In genomic region chr15:101374879-101375278, GRCm38 (mm10) we compare ENCODE assay signal across 8 mouse cellular contexts. TPM values are rescaled to one million over a fixed set of nuclear protein-coding genes. Genes with fewer than 3 reads are reported as not detected.
DNase-seq lines count a peak whose midpoint lies in the region; ATAC-seq lines count a peak whose summit lies in the region.

No protein-coding gene starts in this region.

- 0 out of 2 replicates have a peak overlapping the region, but pooled peaks have one; percentile 10 for H3K27ac ChIP-seq in heart, embryonic 15.5 days
- H3K27ac ChIP-seq in liver, embryonic 16.5 days (ENCODE audit: low read length): no peak overlapping the region

- no peaks in the 10 kb centered on the region for H3K9me3 ChIP-seq in heart, embryonic 15.5 days (replicated peaks)
- no peaks in the 10 kb centered on the region for H3K9me3 ChIP-seq in liver, embryonic 16.5 days (replicated peaks; ENCODE audit: control insufficient read depth, low read length)

- no peak overlapping the region for H3K4me2 ChIP-seq in heart, embryonic 15.5 days
- H3K4me2 ChIP-seq in liver, embryonic 16.5 days (ENCODE audit: low read depth, low read length): no peak overlapping the region

- H3K36me3 ChIP-seq in heart, embryonic 15.5 days: no peaks in the 10 kb centered on the region
- no peaks in the 10 kb centered on the region for H3K36me3 ChIP-seq in liver, embryonic 16.5 days (ENCODE audit: control insufficient read depth, insufficient read depth)

- no peak for ATAC-seq in heart, embryonic 15.5 days (replicated peaks; ENCODE audit: insufficient number of reproducible peaks, insufficient read depth, low FRiP score, low read depth)
- ATAC-seq in liver, embryonic 16.5 days (ENCODE audit: low read depth): peak; percentile 28
- no peak for ATAC-seq in frontal cortex, adult (ENCODE audit: low TSS enrichment)

- WGBS in heart, embryonic 15.5 days: 41% methylated on average over 4 of the region's 4 CpGs
- 11% methylated on average over 4 of the region's 4 CpGs for WGBS in liver, embryonic 16.5 days (ENCODE audit: insufficient replicate concordance)

- peaks cover 6% of the 10 kb centered on the region; the same call in 1 of the 2 replicates for H3K27me3 ChIP-seq in heart, embryonic 15.5 days
- no peaks in the 10 kb centered on the region for H3K27me3 ChIP-seq in liver, embryonic 16.5 days (ENCODE audit: control insufficient read depth, insufficient read depth, low read depth, low read length)

- no peak overlapping the region for H3K4me3 ChIP-seq in heart, embryonic 15.5 days
- H3K4me3 ChIP-seq in liver, embryonic 16.5 days (ENCODE audit: low read depth, low read length): no peak overlapping the region

- H3K4me1 ChIP-seq in heart, embryonic 15.5 days (replicated peaks): peaks cover 69% of the 10 kb centered on the region
- peaks cover 2% of the 10 kb centered on the region; the same call in 1 of the 2 replicates for H3K4me1 ChIP-seq in liver, embryonic 16.5 days (ENCODE audit: control insufficient read depth, low read depth, low read length)

- no peak overlapping the region for H3K9ac ChIP-seq in heart, embryonic 15.5 days
- H3K9ac ChIP-seq in liver, embryonic 16.5 days (ENCODE audit: low read depth, low read length): no peak overlapping the region

- DNase-seq in urinary bladder, postnatal 14 days (ENCODE audit: low spot score): peak; percentile 64
- no peak for DNase-seq in urinary bladder, adult 2 months (ENCODE audit: low spot score)
- DNase-seq in cerebellum, adult 9-10 months: no peak
- no peak for DNase-seq in thymus, postnatal 36 days
- no peak for DNase-seq in layer of hippocampus, postnatal 25 days (ENCODE audit: extremely low spot score in 1 of 2, low spot score in 1 of 2)

RNA-seq across cellular contexts. Expression of gene Krt80, which starts 4.9 kb away (rescaled TPM):
- polyA plus RNA-seq in urinary bladder, adult 2 months (2012; rRNA removed): 4.8 and 6.2 TPM in 2 replicates
- 7.4 and 8.1 TPM in 2 replicates for polyA plus RNA-seq in heart, embryonic 15.5 days (2015; fragmentation: Nextera tagmentation; extraction: Ambion mirVana)
- 0.32 and 0.52 TPM in 2 replicates for polyA plus RNA-seq in liver, embryonic 16.5 days (2015; fragmentation: Nextera tagmentation; extraction: Ambion mirVana)
- under 1 TPM; 0.21 to 0.22 TPM for total RNA-seq in layer of hippocampus, postnatal 25 days (2021)

RNA-seq across cellular contexts. Expression of gene Krt7, which starts 36.0 kb away (rescaled TPM):
- polyA plus RNA-seq in urinary bladder, adult 2 months (2012; rRNA removed): 711 and 749 TPM in 2 replicates
- 17.4 and 28.2 TPM in 2 replicates for polyA plus RNA-seq in heart, embryonic 15.5 days (2015; fragmentation: Nextera tagmentation; extraction: Ambion mirVana)
- 2.4 and 3.4 TPM in 2 replicates for polyA plus RNA-seq in liver, embryonic 16.5 days (2015; fragmentation: Nextera tagmentation; extraction: Ambion mirVana)
- not detected for total RNA-seq in layer of hippocampus, postnatal 25 days (2021)

Comparison
In these comparisons a context has a peak if more than half of its experiments do, and no peak if none do; other contexts are left out.
1. RNA of gene Krt7, which starts 36.0 kb away (polyA plus RNA-seq): 711 to 749 TPM in urinary bladder, adult 2 months; 17.4 to 28.2 TPM in heart, embryonic 15.5 days and 2.4 to 3.4 TPM in liver, embryonic 16.5 days; every median in the first group is over 10 times any median in the second.